Mouse (Mus musculus): ENCODE measurements around the gene Aco2. TPM values are rescaled to one million over a fixed set of nuclear protein-coding genes. Genes with fewer than 3 reads are reported as not detected.

Gene Aco2
- polyA plus RNA-seq, 1 experiment from 2014 or later: 98.9 TPM

DNA sequence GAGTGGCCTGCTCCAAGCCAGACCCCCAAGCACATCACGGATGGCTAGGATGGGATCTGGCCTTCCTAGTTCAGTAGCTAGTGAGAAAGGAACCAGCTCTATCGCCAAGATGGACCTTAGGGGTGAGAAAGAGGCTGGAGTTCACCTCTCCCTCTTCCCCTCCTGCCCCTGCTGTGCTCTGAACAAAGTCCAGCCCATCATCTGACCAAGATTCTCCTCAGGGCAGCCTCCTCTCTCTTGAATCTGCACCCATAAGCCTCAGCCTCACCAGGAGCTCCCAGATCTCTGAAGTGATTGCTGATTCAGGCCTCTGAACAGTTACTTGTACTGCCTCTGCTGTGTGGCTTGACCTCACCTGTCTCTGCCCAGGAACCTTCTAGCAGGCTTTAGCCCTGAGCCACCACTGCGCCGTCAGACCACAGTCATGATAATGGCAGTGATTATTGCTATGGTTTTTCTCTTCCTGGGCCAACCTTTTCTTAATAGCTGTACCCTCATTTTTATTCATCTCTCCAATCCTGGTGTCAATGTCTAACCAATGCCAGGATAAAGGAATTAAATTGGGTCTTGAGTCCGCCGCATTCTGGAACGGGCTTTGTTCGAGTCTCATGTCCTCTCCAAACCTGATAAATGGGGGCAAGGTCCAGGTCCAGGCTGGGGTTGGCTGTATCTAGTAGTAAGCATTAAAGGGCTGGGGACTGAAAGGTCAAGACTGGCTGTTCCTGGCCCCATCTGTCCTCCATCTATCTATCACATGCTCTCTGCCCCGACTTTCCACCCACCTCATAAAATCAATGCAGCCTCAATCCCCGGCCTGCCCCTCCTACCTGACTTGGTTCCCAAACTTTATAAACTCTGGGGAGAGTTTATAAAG is 36.9 kb upstream of the Aco2 start:
- Histone ChIP-seq H3K4me1 (replicated peaks) (peaks cover 45% of the 10 kb centered on the region), H3K27ac (replicated peaks) (no peak overlapping the region), H3K9me3 (replicated peaks) (no peaks in the 10 kb centered on the region), H3K4me2 (peak overlapping the region; percentile 52; the same call in 1 of the 2 replicates), H3K4me3 (replicated peaks) (no peak overlapping the region), H3K36me3 (replicated peaks) (no peaks in the 10 kb centered on the region), H3K27me3 (peaks cover 35% of the 10 kb centered on the region), H3K9ac (no peak overlapping the region)
- WGBS (ENCODE audit: insufficient replicate concordance): 60% methylated on average over 10 of the region's 10 CpGs
- no peak for ATAC-seq (ENCODE audit: insufficient read depth)

DNA sequence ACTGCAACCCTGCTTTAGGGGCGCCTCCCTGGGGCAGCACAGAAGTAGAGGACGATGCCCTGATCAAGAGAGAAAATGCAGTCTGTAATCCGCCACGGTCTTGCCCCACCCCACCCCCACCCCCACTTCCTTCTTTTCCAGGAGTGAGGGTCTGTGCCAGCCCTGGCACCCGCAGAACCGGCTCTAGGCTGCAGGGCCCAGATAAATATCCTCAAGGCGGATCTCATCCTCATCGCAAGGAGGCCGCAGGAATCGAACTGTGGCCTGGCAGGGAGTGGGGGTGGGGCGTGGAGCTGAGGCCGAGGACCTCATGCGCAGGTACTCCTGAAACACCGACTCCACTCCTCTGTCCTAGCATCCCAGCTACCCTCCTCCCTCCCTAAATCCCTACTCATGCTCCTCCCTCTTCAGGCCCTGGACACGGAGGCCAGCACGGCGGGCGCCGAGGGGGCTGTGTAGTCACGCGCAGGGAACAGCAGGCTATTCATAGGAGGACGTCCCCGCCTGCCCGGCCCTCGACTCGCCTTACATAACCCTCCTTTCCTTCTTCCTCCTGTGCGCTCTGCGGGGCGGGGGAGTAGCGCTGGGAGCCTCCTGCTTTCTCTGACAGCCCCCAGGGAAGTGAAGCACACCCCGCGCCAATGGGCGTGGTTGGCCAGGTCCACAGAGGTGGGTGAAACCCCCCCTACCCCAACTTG is 35.8 kb upstream of the Aco2 start:
- WGBS (ENCODE audit: insufficient replicate concordance): 4% methylated on average over 33 of the region's 33 CpGs
- peak; percentile 22; the same call in 1 of the 2 replicates for ATAC-seq (ENCODE audit: insufficient read depth)
- Histone ChIP-seq H3K9me3 (replicated peaks) (no peaks in the 10 kb centered on the region), H3K4me1 (replicated peaks) (peaks cover 39% of the 10 kb centered on the region), H3K27ac (replicated peaks) (no peak overlapping the region), H3K27me3 (peaks cover 35% of the 10 kb centered on the region), H3K4me2 (peak overlapping the region; percentile 52), H3K4me3 (replicated peaks) (peak overlapping the region; percentile 41), H3K36me3 (replicated peaks) (no peaks in the 10 kb centered on the region), H3K9ac (no peak overlapping the region)

DNA sequence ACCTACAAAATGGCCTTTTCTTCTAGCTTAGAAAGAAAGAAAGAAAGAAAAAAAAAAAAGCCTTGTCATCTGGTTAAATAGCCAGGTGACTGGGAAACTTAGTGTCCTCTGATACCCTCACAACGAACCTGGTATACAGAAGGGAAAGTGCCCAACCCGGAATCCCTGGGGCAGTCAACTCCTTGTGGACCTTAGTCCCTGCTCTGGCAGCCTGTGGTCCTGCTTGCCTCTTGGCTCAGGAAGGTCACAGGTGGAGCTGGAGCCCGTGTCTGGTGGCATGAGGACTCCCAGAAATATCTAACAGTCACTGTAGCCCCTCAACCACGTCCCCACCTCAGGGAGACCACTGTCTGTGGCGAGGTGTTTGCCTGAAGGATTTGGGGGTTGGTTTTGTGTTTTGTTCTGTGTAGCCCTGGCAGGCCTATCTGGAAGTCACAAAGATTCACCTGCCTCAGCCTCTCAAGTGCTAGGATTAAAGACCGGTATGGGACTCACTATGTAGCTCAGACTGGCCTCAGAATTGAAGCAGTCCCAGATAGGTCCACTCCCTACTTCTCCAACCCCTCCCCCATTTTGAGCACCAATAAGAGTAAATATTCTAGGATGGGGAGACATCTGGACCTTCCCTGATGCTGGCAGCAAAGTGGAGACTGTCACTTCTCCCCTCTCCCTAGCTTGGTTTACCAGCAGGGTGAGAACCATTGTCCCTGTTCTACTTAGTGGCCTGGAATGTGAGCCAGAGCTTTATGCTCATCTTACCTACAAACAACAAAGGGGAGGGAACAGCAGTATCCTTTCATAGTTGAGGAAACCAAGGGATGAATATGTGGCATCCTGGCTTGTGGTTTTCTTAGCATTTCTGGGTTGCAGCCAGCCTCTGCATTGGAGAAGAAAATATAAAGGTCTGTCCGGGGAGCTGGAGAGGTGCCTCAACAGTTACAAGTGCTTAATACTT is 34.9 kb upstream of the Aco2 start:
- H3K4me1 ChIP-seq (replicated peaks): peaks cover 35% of the 10 kb centered on the region
- no peak for ATAC-seq (ENCODE audit: insufficient read depth)
- H3K4me3 ChIP-seq (replicated peaks): no peak overlapping the region
- no peaks in the 10 kb centered on the region for H3K36me3 ChIP-seq (replicated peaks)
- H3K9me3 ChIP-seq (replicated peaks): no peaks in the 10 kb centered on the region
- peak overlapping the region; percentile 52; the same call in 1 of the 2 replicates for H3K4me2 ChIP-seq
- H3K27ac ChIP-seq (replicated peaks): no peak overlapping the region
- no peak overlapping the region for H3K9ac ChIP-seq
- H3K27me3 ChIP-seq: peaks cover 35% of the 10 kb centered on the region
- WGBS (ENCODE audit: insufficient replicate concordance): 48% methylated on average over 7 of the region's 7 CpGs

DNA sequence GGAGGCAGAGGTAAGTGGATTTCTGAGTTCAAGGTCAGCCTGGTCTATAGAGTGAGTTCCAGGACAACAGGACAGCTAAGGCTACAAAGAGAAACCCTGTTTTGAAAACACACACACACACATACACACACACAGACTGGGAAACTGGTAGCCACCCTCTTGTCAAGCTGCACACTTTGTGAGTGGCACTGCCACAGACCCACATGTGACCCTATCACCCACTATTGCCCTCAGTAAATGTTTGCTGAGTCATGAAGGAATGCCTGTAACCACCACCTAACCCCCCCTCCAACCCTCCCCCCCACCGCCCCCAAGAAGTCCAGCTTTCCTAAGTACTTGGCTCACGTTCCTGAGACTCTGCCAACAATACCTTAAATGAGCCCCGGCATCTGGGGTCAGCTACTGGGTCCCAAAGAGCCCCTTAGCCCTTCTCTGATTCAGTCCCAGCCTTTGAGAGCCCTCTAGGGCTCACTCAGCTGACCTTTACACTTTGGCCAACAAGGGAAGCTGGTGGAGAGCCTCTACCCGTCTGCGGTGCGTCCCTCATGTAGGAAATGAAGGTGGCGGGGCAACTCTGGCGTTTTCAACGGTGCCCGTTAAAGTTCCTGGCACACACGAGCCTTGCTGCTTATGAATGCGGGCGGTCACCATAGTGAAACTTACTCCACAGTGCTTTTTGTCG is 33.4 kb upstream of the Aco2 start:
- no peak for ATAC-seq (ENCODE audit: insufficient read depth)
- Histone ChIP-seq H3K27ac (replicated peaks) (no peak overlapping the region), H3K9me3 (replicated peaks) (no peaks in the 10 kb centered on the region), H3K4me2 (no peak overlapping the region), H3K36me3 (replicated peaks) (no peaks in the 10 kb centered on the region), H3K9ac (no peak overlapping the region), H3K27me3 (peaks cover 35% of the 10 kb centered on the region), H3K4me1 (replicated peaks) (peaks cover 31% of the 10 kb centered on the region), H3K4me3 (replicated peaks) (no peak overlapping the region)
- 66% methylated on average over 14 of the region's 14 CpGs for WGBS (ENCODE audit: insufficient replicate concordance)

DNA sequence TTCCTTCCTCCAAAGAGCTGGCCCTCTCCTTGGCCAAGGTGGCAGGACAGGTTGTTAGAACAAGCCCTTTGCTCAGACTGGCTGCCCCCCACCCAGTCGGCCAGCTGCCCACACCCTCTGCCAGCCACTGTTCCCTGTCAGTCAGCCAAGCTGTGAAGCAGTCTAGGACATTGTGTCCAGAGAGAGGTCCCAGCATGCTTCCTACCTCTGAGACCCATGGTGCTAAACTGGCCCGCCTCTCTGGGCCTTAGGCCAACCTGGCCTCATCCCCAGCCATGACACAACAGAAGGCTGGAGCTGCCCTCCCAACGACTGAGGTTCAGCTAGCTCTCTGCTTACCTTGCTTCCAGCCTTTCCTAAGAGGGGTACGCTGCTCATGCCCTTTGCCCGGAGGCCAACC is 32.5 kb upstream of the Aco2 start:
- H3K36me3 ChIP-seq (replicated peaks): no peaks in the 10 kb centered on the region
- H3K9me3 ChIP-seq (replicated peaks): no peaks in the 10 kb centered on the region
- peak; percentile 71 for ATAC-seq (ENCODE audit: insufficient read depth)
- 56% methylated on average over 5 of the region's 5 CpGs for WGBS (ENCODE audit: insufficient replicate concordance)
- H3K4me2 ChIP-seq: no peak overlapping the region
- no peak overlapping the region for H3K4me3 ChIP-seq (replicated peaks)
- peaks cover 28% of the 10 kb centered on the region for H3K27me3 ChIP-seq
- H3K4me1 ChIP-seq (replicated peaks): peaks cover 31% of the 10 kb centered on the region
- H3K27ac ChIP-seq (replicated peaks): peak overlapping the region; percentile 59
- H3K9ac ChIP-seq: no peak overlapping the region

DNA sequence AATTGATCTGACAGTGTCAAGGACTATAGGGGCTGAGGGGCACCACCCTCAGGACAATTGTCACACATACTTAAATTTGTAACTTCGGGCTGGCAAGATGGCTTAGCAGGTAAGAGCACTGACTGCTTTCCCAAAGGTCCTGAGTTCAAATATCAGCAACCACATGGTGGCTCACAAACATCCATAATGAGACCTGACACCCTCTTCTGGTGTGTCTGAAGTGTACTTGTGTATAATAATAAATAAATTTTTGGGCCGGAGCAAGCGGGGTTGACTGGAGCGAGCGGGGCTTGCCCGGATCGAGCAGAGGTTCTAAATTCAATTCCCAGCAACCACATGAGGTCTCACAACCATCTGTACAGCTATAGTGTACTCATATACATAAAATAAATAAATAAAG is 31.8 kb upstream of the Aco2 start:
- peak overlapping the region; percentile 59; the same call in 1 of the 2 replicates for H3K27ac ChIP-seq (replicated peaks)
- H3K4me3 ChIP-seq (replicated peaks): no peak overlapping the region
- no peak overlapping the region for H3K9ac ChIP-seq
- no peak for ATAC-seq (ENCODE audit: insufficient read depth)
- H3K27me3 ChIP-seq: peaks cover 21% of the 10 kb centered on the region
- no peaks in the 10 kb centered on the region for H3K36me3 ChIP-seq (replicated peaks)
- peaks cover 31% of the 10 kb centered on the region for H3K4me1 ChIP-seq (replicated peaks)
- no peaks in the 10 kb centered on the region for H3K9me3 ChIP-seq (replicated peaks)
- no peak overlapping the region for H3K4me2 ChIP-seq
- WGBS (ENCODE audit: insufficient replicate concordance): 84% methylated on average over 7 of the region's 7 CpGs

DNA sequence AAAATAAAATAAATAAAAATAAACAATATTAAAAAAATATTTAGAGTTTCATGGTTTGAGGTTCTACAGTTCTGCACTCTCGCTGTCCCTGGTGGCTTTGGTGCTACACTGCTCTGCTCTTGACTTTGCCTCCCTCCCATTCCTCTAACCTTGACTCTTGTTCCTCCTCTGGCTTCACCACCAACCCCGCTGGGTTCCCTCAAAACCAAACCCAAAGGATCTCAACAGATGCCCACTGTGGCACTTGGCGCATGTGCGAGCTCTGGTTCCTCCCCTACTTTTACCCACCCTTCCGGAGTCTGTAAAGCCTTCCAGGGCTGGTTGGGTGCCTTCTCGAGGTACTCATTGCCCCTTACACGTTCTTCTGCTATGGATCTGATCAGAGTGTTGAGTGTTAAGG is 29.8 kb upstream of the Aco2 start:
- Histone ChIP-seq H3K9me3 (replicated peaks) (no peaks in the 10 kb centered on the region), H3K27me3 (peaks cover 3% of the 10 kb centered on the region; the same call in 1 of the 2 replicates), H3K36me3 (replicated peaks) (0 out of 2 replicates have a peak, but pooled peaks cover under 1% of the 10 kb centered on the region), H3K27ac (replicated peaks) (no peak overlapping the region), H3K4me3 (replicated peaks) (no peak overlapping the region), H3K9ac (no peak overlapping the region), H3K4me1 (replicated peaks) (peaks cover 24% of the 10 kb centered on the region), H3K4me2 (no peak overlapping the region)
- WGBS (ENCODE audit: insufficient replicate concordance): 66% methylated on average over 7 of the region's 7 CpGs
- no peak for ATAC-seq (ENCODE audit: insufficient read depth)

DNA sequence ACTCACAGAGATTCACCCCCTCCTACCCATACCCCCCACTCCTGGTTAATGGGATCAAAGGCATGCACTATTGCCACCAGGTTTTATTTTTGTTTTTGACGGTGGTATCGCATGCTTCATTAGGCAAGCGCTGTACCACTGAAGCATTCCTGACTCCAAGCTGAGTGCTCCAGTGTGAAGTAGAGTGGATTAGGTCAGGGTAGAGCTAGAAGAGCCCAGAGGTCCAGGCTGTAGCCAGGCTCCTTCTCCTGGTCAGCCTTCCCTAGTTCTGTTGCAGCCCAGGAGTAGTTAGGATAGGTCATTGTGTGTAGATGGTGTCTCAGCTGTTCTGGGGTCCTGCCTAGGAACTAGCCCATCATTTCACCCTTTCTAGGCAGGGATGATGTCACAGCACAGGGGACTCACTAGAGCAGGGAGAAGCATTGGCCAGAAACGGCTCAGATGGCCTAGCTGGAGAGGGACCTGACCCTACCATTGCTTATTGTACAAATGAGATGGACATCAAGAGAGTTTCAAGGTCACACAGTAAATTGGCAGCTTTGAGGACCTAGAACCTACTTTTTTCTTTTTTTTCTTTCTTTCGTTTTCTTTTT is 27.0 kb upstream of the Aco2 start:
- no peaks in the 10 kb centered on the region for H3K9me3 ChIP-seq (replicated peaks)
- no peak for ATAC-seq (ENCODE audit: insufficient read depth)
- no peak overlapping the region for H3K4me2 ChIP-seq
- H3K4me3 ChIP-seq (replicated peaks): no peak overlapping the region
- peaks cover 14% of the 10 kb centered on the region for H3K4me1 ChIP-seq (replicated peaks)
- H3K36me3 ChIP-seq (replicated peaks): peaks cover 21% of the 10 kb centered on the region
- H3K27me3 ChIP-seq: no peaks in the 10 kb centered on the region
- H3K9ac ChIP-seq: no peak overlapping the region
- WGBS (ENCODE audit: insufficient replicate concordance): 72% methylated on average over 5 of the region's 5 CpGs
- no peak overlapping the region for H3K27ac ChIP-seq (replicated peaks)

DNA sequence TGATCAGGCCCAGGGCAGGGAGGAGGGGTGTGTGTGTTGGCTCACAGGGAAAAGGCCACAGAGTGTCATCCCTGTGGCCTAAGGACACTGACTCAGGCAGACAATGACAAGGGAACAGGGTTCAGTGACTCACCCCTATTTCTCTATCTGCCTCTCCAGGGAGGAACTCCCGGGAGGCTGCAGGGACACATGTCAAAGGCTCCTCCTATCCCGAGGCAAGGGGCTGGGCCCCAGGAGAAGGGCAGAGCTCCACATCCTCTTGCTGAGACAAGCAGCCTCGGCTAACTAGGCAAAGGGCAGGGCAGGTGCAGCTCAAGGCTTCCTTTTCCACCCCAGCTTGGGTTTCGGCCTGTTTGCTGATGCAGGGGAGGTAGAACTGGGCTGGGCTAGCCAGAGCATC is 26.4 kb upstream of the Aco2 start:
- peak; percentile 35; the same call in 1 of the 2 replicates for ATAC-seq (ENCODE audit: insufficient read depth)
- WGBS (ENCODE audit: insufficient replicate concordance): 31% methylated on average over 4 of the region's 4 CpGs
- Histone ChIP-seq H3K27me3 (no peaks in the 10 kb centered on the region), H3K4me2 (no peak overlapping the region), H3K4me3 (replicated peaks) (no peak overlapping the region), H3K27ac (replicated peaks) (peak overlapping the region; percentile 29), H3K9me3 (replicated peaks) (no peaks in the 10 kb centered on the region), H3K9ac (no peak overlapping the region), H3K36me3 (replicated peaks) (peaks cover 27% of the 10 kb centered on the region), H3K4me1 (replicated peaks) (peaks cover 11% of the 10 kb centered on the region)

DNA sequence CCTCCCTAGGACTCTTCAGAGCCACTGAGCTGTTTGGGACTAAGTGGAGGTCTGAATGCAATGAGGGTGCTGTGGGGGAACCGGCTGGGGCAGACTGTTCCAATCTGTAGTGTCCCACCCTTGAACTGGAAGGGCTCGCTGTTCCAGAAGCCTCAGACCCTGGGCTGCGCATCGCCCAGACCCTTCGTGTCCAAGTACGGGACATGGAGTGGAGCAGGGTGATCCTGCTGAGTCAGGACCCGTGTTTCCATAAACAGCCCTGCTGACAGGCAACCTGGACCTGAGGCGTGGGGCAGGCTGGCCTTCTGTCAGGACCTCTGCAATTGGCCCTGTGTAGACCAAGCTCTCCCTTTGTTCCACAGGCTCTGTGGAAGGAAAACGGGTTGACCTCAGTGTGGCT is 25.4 kb upstream of the Aco2 start:
- no peak overlapping the region for H3K4me2 ChIP-seq
- no peak overlapping the region for H3K4me3 ChIP-seq (replicated peaks)
- no peak overlapping the region for H3K27ac ChIP-seq (replicated peaks)
- H3K4me1 ChIP-seq (replicated peaks): peaks cover 11% of the 10 kb centered on the region
- H3K36me3 ChIP-seq (replicated peaks): peaks cover 38% of the 10 kb centered on the region
- no peak for ATAC-seq (ENCODE audit: insufficient read depth)
- WGBS (ENCODE audit: insufficient replicate concordance): 73% methylated on average over 9 of the region's 9 CpGs
- H3K9me3 ChIP-seq (replicated peaks): no peaks in the 10 kb centered on the region
- H3K27me3 ChIP-seq: no peaks in the 10 kb centered on the region
- no peak overlapping the region for H3K9ac ChIP-seq
